Mouse (Mus musculus) embryo, embryonic 11 days (tissue): ENCODE measurements around the gene Kif26b.

Experiments used
- DNase-seq: peaks from one replicate; pipeline ENCODE4 v3.0.0-alpha.2; 2015

Kif26b gene

GRCm38 (mm10) chr1:178733035-178733434 lies 204.1 kb downstream of the Kif26b start:
- DNase-seq = peak; percentile 34

- no peak for DNase-seq
Measured at GRCm38 (mm10) chr1:178734576-178734975, 205.7 kb downstream of the Kif26b start.

GRCm38 (mm10) chr1:178736931-178737330 lies 208.0 kb downstream of the Kif26b start:
- DNase-seq = no peak

GRCm38 (mm10) chr1:178743820-178744219 lies 214.9 kb downstream of the Kif26b start:
- no peak for DNase-seq

GRCm38 (mm10) chr1:178744526-178744925 lies 215.6 kb downstream of the Kif26b start:
- no peak for DNase-seq

- DNase-seq = no peak
Measured at GRCm38 (mm10) chr1:178744961-178745360, 216.0 kb downstream of the Kif26b start.

- DNase-seq = no peak
Measured at GRCm38 (mm10) chr1:178745471-178745870, 216.5 kb downstream of the Kif26b start.

- no peak for DNase-seq
Measured at GRCm38 (mm10) chr1:178747279-178748221, 218.6 kb downstream of the Kif26b start.

- no peak for DNase-seq
Measured at GRCm38 (mm10) chr1:178748222-178748600, 219.3 kb downstream of the Kif26b start.

GRCm38 (mm10) chr1:178748617-178749016 lies 219.7 kb downstream of the Kif26b start:
- DNase-seq = no peak

GRCm38 (mm10) chr1:178749786-178750185 lies 220.9 kb downstream of the Kif26b start:
- DNase-seq = no peak

GRCm38 (mm10) chr1:178758441-178758840 lies 229.5 kb downstream of the Kif26b start:
- no peak for DNase-seq

GRCm38 (mm10) chr1:178762125-178762741 lies 233.3 kb downstream of the Kif26b start:
- no peak for DNase-seq

GRCm38 (mm10) chr1:178764914-178765313 lies 236.0 kb downstream of the Kif26b start:
- DNase-seq = no peak

- DNase-seq = no peak
Measured at GRCm38 (mm10) chr1:178765650-178766049, 236.7 kb downstream of the Kif26b start.

GRCm38 (mm10) chr1:178768976-178769375 lies 240.1 kb downstream of the Kif26b start:
- DNase-seq = no peak

GRCm38 (mm10) chr1:178769988-178770387 lies 241.1 kb downstream of the Kif26b start:
- DNase-seq = no peak

GRCm38 (mm10) chr1:178770626-178771362 lies 241.9 kb downstream of the Kif26b start:
- DNase-seq = peak; percentile 21

GRCm38 (mm10) chr1:178779742-178780141 lies 250.8 kb downstream of the Kif26b start:
- DNase-seq = no peak

GRCm38 (mm10) chr1:178784043-178784442 lies 255.1 kb downstream of the Kif26b start:
- DNase-seq = no peak

- DNase-seq = no peak
Measured at GRCm38 (mm10) chr1:178791266-178791665, 262.3 kb downstream of the Kif26b start.

- no peak for DNase-seq
Measured at GRCm38 (mm10) chr1:178792726-178793125, 263.8 kb downstream of the Kif26b start.

GRCm38 (mm10) chr1:178794866-178795265 lies 265.9 kb downstream of the Kif26b start:
- no peak for DNase-seq
